Mouse (Mus musculus) forebrain, postnatal 0 days (tissue): ENCODE measurements at regions not wholly inside any gene's neighbourhood (a gene's known extent, or its start where the extent isn't known, plus 50 kb on each side); places are given as distances from the start of the nearest gene placed in this dataset.
"Not testable (repeated sequence)": the region's sequence is repeated elsewhere in the genome, so short reads cannot be mapped to it uniquely, and the experiment has no call there.

ENCODE experiments used
- ATAC-seq: fragments of 200-750 bp; cut with Nextera tagmentation; 2 replicates; pipeline ENCODE4 v1.8.0; 2017; ENCODE audit warnings: mild to moderate bottlenecking, moderate library complexity
- DNase-seq: peaks from one replicate; pipeline ENCODE4 v3.0.0-alpha.2; 2015
- H3K27ac ChIP-seq: fragments of 300-500 bp; sonication (generic); 2 replicates; pipeline ENCODE4 v1.5.1; 2014; ENCODE audit warnings: low read depth, mild to moderate bottlenecking, antibody characterized with exemption, low read length, moderate library complexity, mixed read lengths
- H3K27me3 ChIP-seq: fragments of 300-500 bp; sonication (generic); 2 replicates; pipeline ENCODE4 v1.6.1; 2014; ENCODE audit warnings: mild to moderate bottlenecking, low read length, mixed read lengths; ENCODE audit not compliant: insufficient read depth
- H3K36me3 ChIP-seq: fragments of 300-500 bp; sonication (generic); 2 replicates; pipeline ENCODE4 v1.6.1; 2014; ENCODE audit warnings: mild to moderate bottlenecking, moderate library complexity; ENCODE audit not compliant: insufficient read depth
- H3K4me1 ChIP-seq: fragments of 300-500 bp; sonication (generic); 2 replicates; pipeline ENCODE4 v1.6.1; 2014; ENCODE audit warnings: antibody characterized with exemption; ENCODE audit not compliant: insufficient read depth
- H3K4me2 ChIP-seq: fragments of 300-500 bp; sonication (generic); 2 replicates; pipeline ENCODE4 v1.6.1; 2014; ENCODE audit warnings: low read depth, mild to moderate bottlenecking, moderate library complexity
- H3K4me3 ChIP-seq: fragments of 300-500 bp; sonication (generic); 2 replicates; pipeline ENCODE4 v1.5.1; 2014; ENCODE audit warnings: low read depth, low read length, mixed read lengths
- H3K9ac ChIP-seq: fragments of 300-500 bp; sonication (generic); 2 replicates; pipeline ENCODE4 v1.6.1; 2014; ENCODE audit warnings: mild to moderate bottlenecking
- H3K9me3 ChIP-seq: fragments of 300-500 bp; sonication (generic); 2 replicates; pipeline ENCODE4 v1.6.1; 2016; ENCODE audit warnings: low read length
- CTCF ChIP-seq: sonication (generic); IDR thresholded peaks from 2 replicates; pipeline ENCODE4 v1.5.1; 2016; ENCODE audit warnings: antibody characterized with exemption, control low read depth, low read depth
- WGBS: fragments of 180-500 bp; shearing (Covaris S2); extraction: QIAGEN DNeasy Blood & Tissue Kit; methylation state at CpG from one replicate; pipeline ENCODE4 v1.1.7; 2014; 5-methylcytosine and 5-hydroxymethylcytosine counted together

DNA sequence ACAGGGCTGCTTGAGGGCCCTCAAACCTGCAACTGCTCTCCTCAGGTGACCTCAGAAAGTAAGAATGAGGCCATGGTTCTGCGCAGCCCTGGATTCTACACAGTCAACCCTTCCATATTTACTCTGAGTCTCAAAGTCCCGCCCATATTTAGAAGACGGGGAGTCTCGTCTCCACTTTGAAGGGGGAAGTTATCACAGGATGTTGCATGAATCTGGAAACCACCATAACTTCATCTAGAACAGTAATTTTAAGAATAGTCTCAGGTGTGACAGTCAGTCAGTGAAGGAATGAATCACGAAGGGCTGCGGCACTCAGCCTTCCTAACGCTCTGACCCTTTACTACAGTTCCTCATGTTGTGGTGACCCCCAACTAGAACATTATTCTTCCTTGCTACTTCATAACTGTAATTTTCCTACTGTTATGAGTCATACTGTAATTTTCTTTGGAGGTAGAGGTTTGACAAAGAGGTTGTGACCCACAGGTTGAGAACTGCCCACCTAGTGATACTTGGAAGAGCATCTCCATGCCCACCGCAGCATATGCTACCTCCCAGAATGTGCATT, 122.9 kb upstream of the Rybp start:
- no peak for TF ChIP-seq CTCF
- no peak overlapping the region for H3K4me2 ChIP-seq
- WGBS: 98% methylated on average over 8 of the region's 8 CpGs

DNA sequence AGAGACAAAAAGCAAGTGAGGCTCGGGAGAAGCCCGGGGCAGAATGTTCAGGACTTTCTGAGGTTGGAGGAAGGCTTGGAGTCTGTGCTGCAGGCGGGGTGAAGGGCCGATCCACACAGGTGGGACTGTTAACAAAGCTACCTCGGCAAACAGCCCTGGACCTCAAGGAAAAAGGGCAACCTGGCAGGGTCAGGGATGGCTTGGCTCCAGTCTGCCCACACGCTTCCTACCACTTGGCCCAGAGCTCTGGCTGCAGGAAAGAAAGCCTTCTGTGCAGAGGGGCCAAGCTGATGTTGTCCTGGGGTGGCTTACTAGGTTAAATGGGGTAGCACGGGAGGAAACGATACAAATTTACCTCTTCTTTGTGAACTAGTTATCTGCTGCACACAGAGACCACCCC, 121.5 kb upstream of the Rybp start:
- no peaks in the 10 kb centered on the region for H3K4me1 ChIP-seq
- DNase-seq (no peak), ATAC-seq (no peak)
- no peak overlapping the region for H3K4me3 ChIP-seq
- H3K4me2 ChIP-seq: no peak overlapping the region
- no peak overlapping the region for H3K9ac ChIP-seq
- H3K27ac ChIP-seq: no peak overlapping the region
- H3K36me3 ChIP-seq: no peaks in the 10 kb centered on the region
- H3K9me3 ChIP-seq: no peaks in the 10 kb centered on the region
- H3K27me3 ChIP-seq: no peaks in the 10 kb centered on the region
- TF ChIP-seq CTCF: no peak
- 84% methylated on average over 8 of the region's 8 CpGs for WGBS

More for the DNA sequence above, 122.9 kb upstream of the Rybp start:
- ATAC-seq (no peak), DNase-seq (no peak)
- H3K36me3 ChIP-seq: no peaks in the 10 kb centered on the region
- H3K27me3 ChIP-seq: no peaks in the 10 kb centered on the region
- no peak overlapping the region for H3K9ac ChIP-seq
- H3K4me3 ChIP-seq: no peak overlapping the region
- H3K4me1 ChIP-seq: no peaks in the 10 kb centered on the region
- H3K9me3 ChIP-seq: no peaks in the 10 kb centered on the region
- H3K27ac ChIP-seq: no peak overlapping the region

- no peak overlapping the region for H3K27ac ChIP-seq
- no peak overlapping the region for H3K4me3 ChIP-seq
- 87% methylated on average over 4 of the region's 4 CpGs for WGBS
- no peaks in the 10 kb centered on the region for H3K4me1 ChIP-seq
- H3K36me3 ChIP-seq: no peaks in the 10 kb centered on the region
- no peak for DNase-seq
- ATAC-seq: no peak
- H3K27me3 ChIP-seq: no peaks in the 10 kb centered on the region
- no peaks in the 10 kb centered on the region for H3K9me3 ChIP-seq
- no peak overlapping the region for H3K4me2 ChIP-seq
- H3K9ac ChIP-seq: no peak overlapping the region
- TF ChIP-seq CTCF: no peak
Measured at GRCm38 (mm10) chr6:100406504-100406903, 119.2 kb upstream of the Rybp start.

DNA sequence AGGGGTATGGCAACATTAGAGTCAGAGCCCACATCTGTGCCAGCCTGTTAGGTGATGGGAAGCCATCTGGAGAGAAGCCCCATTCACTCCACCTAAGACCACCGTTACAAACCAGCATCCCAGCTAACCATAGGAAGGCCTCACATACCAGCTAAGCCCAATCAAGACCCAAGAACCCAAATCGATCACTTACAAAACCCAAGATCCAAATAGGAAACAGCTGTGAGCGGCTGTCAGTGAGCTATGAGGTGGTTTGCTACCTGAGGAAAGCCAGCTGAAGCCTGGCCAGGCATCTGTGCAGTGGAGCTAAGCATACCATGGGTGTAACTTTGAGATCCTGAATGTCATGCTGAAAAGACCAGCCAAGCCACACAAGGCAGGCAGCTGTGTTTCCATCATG, 116.9 kb upstream of the Rybp start:
- TF ChIP-seq CTCF: no peak
- WGBS: 93% methylated on average over 3 of the region's 3 CpGs
- Histone ChIP-seq H3K4me3 (no peak overlapping the region), H3K36me3 (no peaks in the 10 kb centered on the region), H3K27me3 (no peaks in the 10 kb centered on the region), H3K9ac (no peak overlapping the region), H3K4me2 (no peak overlapping the region), H3K27ac (no peak overlapping the region), H3K4me1 (no peaks in the 10 kb centered on the region), H3K9me3 (no peaks in the 10 kb centered on the region)
- DNase-seq (no peak), ATAC-seq (no peak)

GRCm38 (mm10) chr6:100402716-100403115, 115.4 kb upstream of the Rybp start:
- Histone ChIP-seq H3K4me3 (no peak overlapping the region), H3K27ac (no peak overlapping the region), H3K4me2 (no peak overlapping the region), H3K9me3 (no peaks in the 10 kb centered on the region), H3K27me3 (no peaks in the 10 kb centered on the region), H3K9ac (no peak overlapping the region), H3K4me1 (no peaks in the 10 kb centered on the region), H3K36me3 (no peaks in the 10 kb centered on the region)
- ATAC-seq: no peak
- 70% methylated on average over 4 of the region's 4 CpGs for WGBS
- no peak for TF ChIP-seq CTCF
- DNase-seq: no peak

GRCm38 (mm10) chr6:100401728-100402127, 114.4 kb upstream of the Rybp start:
- Histone ChIP-seq H3K9ac (no peak overlapping the region), H3K27ac (no peak overlapping the region), H3K27me3 (no peaks in the 10 kb centered on the region), H3K4me2 (no peak overlapping the region), H3K9me3 (no peaks in the 10 kb centered on the region), H3K4me1 (peaks cover 1% of the 10 kb centered on the region; the same call in 1 of the 2 replicates), H3K36me3 (no peaks in the 10 kb centered on the region), H3K4me3 (no peak overlapping the region)
- DNase-seq: no peak
- WGBS: 90% methylated on average over 2 of the region's 2 CpGs
- no peak for TF ChIP-seq CTCF
- ATAC-seq: no peak

GRCm38 (mm10) chr6:100399387-100399786, 112.1 kb upstream of the Rybp start:
- not testable (repeated sequence) for H3K36me3 ChIP-seq, H3K4me3 ChIP-seq, H3K4me2 ChIP-seq, H3K4me1 ChIP-seq, DNase-seq, H3K9me3 ChIP-seq, ATAC-seq, H3K27me3 ChIP-seq, H3K9ac ChIP-seq, H3K27ac ChIP-seq
- WGBS: 83% methylated on average over 1 of the region's 1 CpGs
